Mouse (Mus musculus): ENCODE results near the gene Eef1akmt3. TPM values are rescaled to one million over a fixed set of nuclear protein-coding genes. Genes with fewer than 3 reads are reported as not detected.
A peak's percentile ranks its signal among the peaks of the same experiment; 100 is the strongest.
"Not testable (repeated sequence)": the region's sequence is repeated elsewhere in the genome, so short reads cannot be mapped to it uniquely, and the experiment has no call there.

Eef1akmt3 gene
- polyA plus RNA-seq, 1 experiment from 2014 or later = 0.30 TPM

DNA sequence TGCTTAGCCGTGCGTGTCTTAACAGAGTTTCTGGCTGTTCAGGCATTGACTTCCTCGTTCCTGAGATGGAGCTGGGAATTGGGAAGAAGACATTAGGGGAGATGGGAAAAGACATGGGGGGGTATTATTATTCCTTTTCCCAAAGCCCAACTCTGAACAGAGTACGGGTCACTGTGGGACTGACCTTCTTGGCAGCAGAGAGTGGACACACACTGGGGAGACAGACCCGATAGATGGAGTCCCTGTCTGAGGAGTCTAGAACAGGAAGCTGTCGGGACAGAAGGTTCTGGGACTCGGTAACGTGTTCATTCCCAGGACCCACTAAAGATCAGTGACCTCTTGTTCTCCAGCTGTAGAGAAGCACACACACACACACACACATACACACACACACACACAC, 34.3 kb upstream of the Eef1akmt3 start:
- peaks cover 56% of the 10 kb centered on the region for H3K27me3 ChIP-seq (ENCODE audit: control insufficient read depth, insufficient read depth, low read length)
- no peaks in the 10 kb centered on the region for H3K36me3 ChIP-seq (ENCODE audit: control insufficient read depth, insufficient read depth, low read length)
- H3K4me1 ChIP-seq (ENCODE audit: control insufficient read depth in 2 of 2, insufficient read depth in 2 of 2, low read length in 2 of 2) = peaks cover 4 to 15% of the 10 kb centered on the region in 2 experiments; a peak in 3 of 4 replicates
- no peak overlapping the region for H3K27ac ChIP-seq (replicated peaks in 1 of 2; ENCODE audit: control insufficient read depth in 1 of 2, insufficient read depth in 1 of 2, low read depth in 2 of 2, low read length in 2 of 2)
- H3K4me2 ChIP-seq (ENCODE audit: low read length) = no peak overlapping the region
- H3K9me3 ChIP-seq (ENCODE audit: control insufficient read depth, low read length) = no peaks in the 10 kb centered on the region
- H3K4me3 ChIP-seq (ENCODE audit: control insufficient read depth in 1 of 2, insufficient read depth in 1 of 2, low read depth in 1 of 2, low read length in 2 of 2) = no peak overlapping the region
- WGBS = 64% methylated on average over 8 of the region's 8 CpGs
- ATAC-seq (ENCODE audit: insufficient number of reproducible peaks, insufficient read depth, low FRiP score, low read depth) = no peak; the same call in 1 of the 2 replicates
- no peak overlapping the region for H3K9ac ChIP-seq (ENCODE audit: low read length)

DNA sequence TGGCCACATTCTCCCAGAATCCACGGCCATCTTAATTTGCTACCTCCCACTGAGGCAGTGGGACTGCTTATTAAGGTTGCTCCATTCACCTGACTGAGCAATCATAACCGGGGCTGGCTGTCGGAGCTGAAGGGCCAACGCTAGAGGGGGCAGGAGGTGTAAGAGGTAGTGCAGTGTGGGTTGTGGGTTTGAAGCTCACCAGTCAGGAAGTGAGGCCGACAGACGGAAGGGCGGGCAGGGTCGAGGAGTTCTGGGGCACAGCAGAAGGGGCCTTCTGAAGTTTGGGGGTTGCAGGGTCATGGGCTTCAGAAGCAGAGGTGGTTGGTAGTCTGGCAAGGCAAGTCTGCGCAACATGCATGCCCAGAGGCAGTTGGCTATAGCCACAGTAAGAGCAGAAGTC, 33.8 kb upstream of the Eef1akmt3 start, which contains the start of gene Agap2:
TSS of gene Agap2 (plus strand) at position 205 of the 400 bp plus-strand sequence.
- Histone ChIP-seq H3K9ac (ENCODE audit: low read length) (no peak within 1 kb of the TSS), H3K27me3 (ENCODE audit: control insufficient read depth, insufficient read depth, low read length) (peaks cover 50% of the 10 kb centered on the region), H3K4me1 (ENCODE audit: control insufficient read depth in 2 of 2, insufficient read depth in 2 of 2, low read length in 2 of 2) (peaks cover 4 to 13% of the 10 kb centered on the region in 2 experiments; a peak in 3 of 4 replicates), H3K27ac (replicated peaks in 1 of 2; ENCODE audit: control insufficient read depth in 1 of 2, insufficient read depth in 1 of 2, low read depth in 2 of 2, low read length in 2 of 2) (no peak within 1 kb of the TSS), H3K4me2 (ENCODE audit: low read length) (no peak within 1 kb of the TSS), H3K4me3 (ENCODE audit: control insufficient read depth in 1 of 2, insufficient read depth in 1 of 2, low read depth in 1 of 2, low read length in 2 of 2) (no peak within 1 kb of the TSS), H3K36me3 (ENCODE audit: control insufficient read depth, insufficient read depth, low read length) (no peaks in the 10 kb centered on the region), H3K9me3 (ENCODE audit: control insufficient read depth, low read length) (no peaks in the 10 kb centered on the region)
- WGBS = 53% methylated on average over 9 of the region's 9 CpGs
- ATAC-seq (ENCODE audit: insufficient number of reproducible peaks, insufficient read depth, low FRiP score, low read depth) = no peak

DNA sequence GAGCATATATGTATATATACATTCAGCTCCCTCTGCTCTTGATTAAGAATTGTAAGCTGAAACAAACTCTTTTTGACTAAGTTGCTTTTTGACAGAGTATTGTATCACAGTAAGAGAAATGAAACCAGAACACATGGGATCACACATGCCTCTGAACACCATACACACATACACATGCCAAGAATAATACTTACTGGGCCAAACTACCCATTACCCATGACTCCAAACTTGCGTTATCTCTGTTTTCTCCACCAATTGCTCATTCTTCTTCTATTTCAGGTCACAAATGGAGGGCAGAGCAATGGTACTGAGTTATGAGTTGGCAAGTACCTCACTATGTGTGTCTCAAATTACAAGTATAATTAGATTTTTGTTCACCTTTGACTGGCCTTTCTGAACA, 32.7 kb upstream of the Eef1akmt3 start:
- peaks cover 7 to 8% of the 10 kb centered on the region in 2 experiments for H3K4me1 ChIP-seq (ENCODE audit: control insufficient read depth in 2 of 2, insufficient read depth in 2 of 2, low read length in 2 of 2)
- no peaks in the 10 kb centered on the region for H3K36me3 ChIP-seq (ENCODE audit: control insufficient read depth, insufficient read depth, low read length)
- H3K4me3 ChIP-seq (ENCODE audit: control insufficient read depth in 1 of 2, insufficient read depth in 1 of 2, low read depth in 1 of 2, low read length in 2 of 2) = no peak overlapping the region
- H3K27ac ChIP-seq (replicated peaks in 1 of 2; ENCODE audit: control insufficient read depth in 1 of 2, insufficient read depth in 1 of 2, low read depth in 2 of 2, low read length in 2 of 2) = no peak overlapping the region
- WGBS = 85% methylated on average over 1 of the region's 1 CpGs
- no peaks in the 10 kb centered on the region for H3K9me3 ChIP-seq (ENCODE audit: control insufficient read depth, low read length)
- H3K9ac ChIP-seq (ENCODE audit: low read length) = no peak overlapping the region
- H3K4me2 ChIP-seq (ENCODE audit: low read length) = no peak overlapping the region
- ATAC-seq (ENCODE audit: insufficient number of reproducible peaks, insufficient read depth, low FRiP score, low read depth) = no peak
- H3K27me3 ChIP-seq (ENCODE audit: control insufficient read depth, insufficient read depth, low read length) = peaks cover 39% of the 10 kb centered on the region

DNA sequence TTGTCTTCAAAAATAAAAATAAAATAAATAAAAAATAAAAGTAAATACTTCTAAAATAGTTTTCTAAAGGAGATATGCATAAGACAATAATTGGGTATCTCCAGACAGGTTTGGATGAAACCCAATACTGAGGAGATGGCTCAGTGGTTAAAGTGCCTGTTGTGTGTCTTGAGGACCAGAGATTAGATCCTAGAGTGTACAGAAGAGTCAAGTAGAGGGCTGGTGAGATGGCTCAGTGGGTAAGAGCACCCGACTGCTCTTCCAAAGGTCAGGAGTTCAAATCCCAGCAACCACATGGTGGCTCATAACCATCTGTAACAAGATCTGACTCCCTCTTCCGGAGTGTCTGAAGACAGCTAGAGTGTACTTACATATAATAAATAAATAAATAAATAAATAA, 31.7 kb upstream of the Eef1akmt3 start:
- not testable (repeated sequence) for H3K27ac ChIP-seq (replicated peaks in 1 of 2; ENCODE audit: control insufficient read depth in 1 of 2, insufficient read depth in 1 of 2, low read depth in 2 of 2, low read length in 2 of 2); H3K9me3 ChIP-seq (ENCODE audit: control insufficient read depth, low read length); H3K36me3 ChIP-seq (ENCODE audit: control insufficient read depth, insufficient read depth, low read length); H3K4me1 ChIP-seq (ENCODE audit: control insufficient read depth in 2 of 2, insufficient read depth in 2 of 2, low read length in 2 of 2); H3K4me3 ChIP-seq (ENCODE audit: control insufficient read depth in 1 of 2, insufficient read depth in 1 of 2, low read depth in 1 of 2, low read length in 2 of 2); ATAC-seq (ENCODE audit: insufficient number of reproducible peaks, insufficient read depth, low FRiP score, low read depth); H3K9ac ChIP-seq (ENCODE audit: low read length); H3K4me2 ChIP-seq (ENCODE audit: low read length)
- H3K27me3 ChIP-seq (ENCODE audit: control insufficient read depth, insufficient read depth, low read length) = peaks cover 29% of the 10 kb centered on the region
- WGBS = 83% methylated on average over 2 of the region's 2 CpGs

DNA sequence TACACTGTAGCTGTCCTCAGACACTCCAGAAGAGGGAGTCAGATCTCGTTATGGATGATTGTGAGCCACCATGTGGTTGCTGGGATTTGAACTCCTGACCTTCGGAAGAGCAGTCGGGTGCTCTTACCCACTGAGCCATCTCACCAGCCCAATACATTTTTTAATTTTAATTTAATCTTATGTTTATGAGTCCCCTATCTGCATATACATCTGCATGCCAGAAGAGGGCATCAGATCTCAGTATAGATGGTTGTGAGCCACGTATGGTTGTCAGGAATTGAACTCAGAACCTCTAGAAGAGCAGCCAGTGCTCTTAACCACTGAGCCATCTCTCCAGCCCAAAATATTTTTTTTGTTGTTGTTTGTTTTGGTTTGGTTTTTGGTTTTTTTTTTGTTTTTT, 31.0 kb upstream of the Eef1akmt3 start:
- Histone ChIP-seq H3K36me3 (ENCODE audit: control insufficient read depth, insufficient read depth, low read length) (peaks cover 15% of the 10 kb centered on the region), H3K27me3 (ENCODE audit: control insufficient read depth, insufficient read depth, low read length) (peaks cover 22% of the 10 kb centered on the region)
- not testable (repeated sequence) for H3K4me3 ChIP-seq (ENCODE audit: control insufficient read depth in 1 of 2, insufficient read depth in 1 of 2, low read depth in 1 of 2, low read length in 2 of 2); H3K9me3 ChIP-seq (ENCODE audit: control insufficient read depth, low read length); ATAC-seq (ENCODE audit: insufficient number of reproducible peaks, insufficient read depth, low FRiP score, low read depth); H3K4me1 ChIP-seq (ENCODE audit: control insufficient read depth in 2 of 2, insufficient read depth in 2 of 2, low read length in 2 of 2); H3K4me2 ChIP-seq (ENCODE audit: low read length); H3K9ac ChIP-seq (ENCODE audit: low read length); H3K27ac ChIP-seq (replicated peaks in 1 of 2; ENCODE audit: control insufficient read depth in 1 of 2, insufficient read depth in 1 of 2, low read depth in 2 of 2, low read length in 2 of 2)
- 88% methylated on average over 4 of the region's 4 CpGs for WGBS

DNA sequence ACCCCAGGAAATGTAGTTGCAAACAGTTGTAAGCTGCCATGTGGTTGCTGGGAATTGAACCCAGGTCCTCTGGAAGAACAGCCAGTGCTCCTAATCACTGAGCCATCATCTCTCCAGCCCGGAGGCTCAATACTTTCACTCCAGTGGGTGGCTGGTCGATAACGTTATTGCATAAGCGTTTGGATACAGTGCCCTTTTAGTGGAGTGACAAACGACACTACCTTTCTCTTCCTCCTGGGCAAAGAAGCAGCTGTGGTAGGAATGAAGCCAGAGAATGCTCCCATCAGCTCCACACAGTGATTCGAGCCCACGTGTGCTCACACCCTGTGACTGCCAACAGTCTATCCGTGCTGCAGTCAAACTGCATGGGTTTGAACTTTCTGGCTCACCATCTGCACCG, 29.9 kb upstream of the Eef1akmt3 start:
- WGBS = 81% methylated on average over 9 of the region's 9 CpGs
- Histone ChIP-seq H3K4me2 (ENCODE audit: low read length) (peak overlapping the region; percentile 90), H3K36me3 (ENCODE audit: control insufficient read depth, insufficient read depth, low read length) (peaks cover 26% of the 10 kb centered on the region), H3K9ac (ENCODE audit: low read length) (no peak overlapping the region), H3K27me3 (ENCODE audit: control insufficient read depth, insufficient read depth, low read length) (peaks cover 11% of the 10 kb centered on the region), H3K4me1 (ENCODE audit: control insufficient read depth in 2 of 2, insufficient read depth in 2 of 2, low read length in 2 of 2) (peaks cover 7 to 9% of the 10 kb centered on the region in 2 experiments), H3K27ac (replicated peaks in 1 of 2; ENCODE audit: control insufficient read depth in 1 of 2, insufficient read depth in 1 of 2, low read depth in 2 of 2, low read length in 2 of 2) (no peak overlapping the region), H3K4me3 (ENCODE audit: control insufficient read depth in 1 of 2, insufficient read depth in 1 of 2, low read depth in 1 of 2, low read length in 2 of 2) (peak overlapping the region in 1 of 2 experiments; percentile 61; a peak in 2 of 4 replicates), H3K9me3 (ENCODE audit: control insufficient read depth, low read length) (no peaks in the 10 kb centered on the region)
- ATAC-seq (ENCODE audit: insufficient number of reproducible peaks, insufficient read depth, low FRiP score, low read depth) = no peak

DNA sequence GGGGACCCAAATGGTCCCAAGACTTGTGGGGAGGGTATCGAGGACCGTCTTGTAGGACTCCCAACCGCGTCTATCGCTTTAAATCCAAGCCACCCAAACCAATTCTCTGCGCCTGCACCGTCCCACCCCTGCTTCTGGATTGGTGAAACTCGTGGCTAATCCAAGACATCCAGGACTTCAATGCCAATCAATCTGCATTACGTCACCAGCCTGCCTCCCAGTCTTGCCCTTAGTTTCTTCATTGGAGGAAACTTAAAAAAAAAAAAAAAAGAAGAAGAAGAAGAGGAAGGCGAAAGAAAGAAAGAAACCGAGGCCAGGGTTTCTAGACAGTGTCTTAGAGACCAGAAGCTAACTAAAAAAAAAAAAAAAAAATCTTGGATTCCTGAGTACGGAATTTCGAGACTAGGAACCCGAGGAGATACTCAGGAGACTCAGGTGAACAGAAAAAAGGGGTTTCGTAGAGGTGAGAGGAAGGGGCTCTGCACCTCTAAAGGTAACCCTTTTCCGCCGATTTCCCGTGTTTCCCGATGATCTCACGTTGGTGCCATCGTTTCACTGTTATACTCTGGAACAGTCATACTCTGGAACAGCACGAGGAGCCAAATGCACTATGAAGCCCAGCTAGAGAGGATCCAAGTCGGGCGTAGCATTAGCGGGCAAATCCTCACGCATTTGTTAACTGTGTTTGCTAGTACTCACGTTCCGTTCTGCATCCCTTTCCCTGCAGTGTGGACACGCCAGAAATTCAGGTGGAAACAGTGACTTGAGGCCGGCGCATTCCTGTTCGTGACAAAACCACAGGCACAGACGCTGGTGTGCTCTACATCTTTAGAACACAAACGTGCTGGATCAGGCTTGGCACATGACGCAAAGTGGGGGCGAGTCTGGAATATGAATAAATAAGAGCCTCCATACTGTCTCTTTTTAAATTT, 29.1 kb upstream of the Eef1akmt3 start, which contains the start of gene Tspan31:
TSS of gene Tspan31 (minus strand) at position 75 of the 932 bp plus-strand sequence.
- peak within 1 kb of the TSS; percentile 90 for H3K4me2 ChIP-seq (ENCODE audit: low read length)
- H3K36me3 ChIP-seq (ENCODE audit: control insufficient read depth, insufficient read depth, low read length) = peaks cover 34% of the 10 kb centered on the region
- peaks cover 9 to 13% of the 10 kb centered on the region in 2 experiments for H3K4me1 ChIP-seq (ENCODE audit: control insufficient read depth in 2 of 2, insufficient read depth in 2 of 2, low read length in 2 of 2)
- no peaks in the 10 kb centered on the region for H3K9me3 ChIP-seq (ENCODE audit: control insufficient read depth, low read length)
- peak within 1 kb of the TSS; percentile 61 to 96 for H3K4me3 ChIP-seq (ENCODE audit: control insufficient read depth in 1 of 2, insufficient read depth in 1 of 2, low read depth in 1 of 2, low read length in 2 of 2)
- peaks cover 4% of the 10 kb centered on the region for H3K27me3 ChIP-seq (ENCODE audit: control insufficient read depth, insufficient read depth, low read length)
- peak; percentile 85 for ATAC-seq (ENCODE audit: insufficient number of reproducible peaks, insufficient read depth, low FRiP score, low read depth)
- 2% methylated on average over 36 of the region's 36 CpGs for WGBS
- H3K27ac ChIP-seq (replicated peaks in 1 of 2; ENCODE audit: control insufficient read depth in 1 of 2, insufficient read depth in 1 of 2, low read depth in 2 of 2, low read length in 2 of 2) = peak within 1 kb of the TSS; percentile 80 to 94
- peak within 1 kb of the TSS; percentile 79 for H3K9ac ChIP-seq (ENCODE audit: low read length)

Data from heart, embryonic 14.5 days (tissue).